Mouse (Mus musculus) inflammation-experienced regulatory T-cells (primary cell): ENCODE data around the gene M6pr. TPM values are rescaled to one million over a fixed set of nuclear protein-coding genes. Genes with fewer than 3 reads are reported as not detected.

Experiments
- polyA plus RNA-seq, 2 experiments: library from polyadenylated mRNA; unstranded; fragments of 100-300 nt; shearing (Covaris generic); gene quantifications; one replicate each; pipeline ENCODE4 v1.2.1; 2017

The M6pr gene
- polyA plus RNA-seq, result 100 to 1,000 TPM; 229 to 253 TPM

GRCm38 (mm10) chr6:122308505-122309393, at the start of gene M6pr:
Gene M6pr (plus strand): TSS chr6:122308720.

GRCm38 (mm10) chr6:122282782-122283181, 25.7 kb upstream of the M6pr start, which contains the start of gene Klrg1:
Gene Klrg1 (minus strand): TSS chr6:122282882.

GRCm38 (mm10) chr6:122340349-122341000, 32.0 kb downstream of the M6pr start, which contains the start of gene Phc1:
Gene Phc1 (minus strand): TSS chr6:122340561.

Other genes starting within 250 kb of the M6pr start
- gene Klrg1, start 25.8 kb upstream of the M6pr start, polyA plus RNA-seq, result 100 to 1,000 TPM in 1 of 2 experiments, 10 to 100 TPM in 1; 33.7 to 151 TPM
- gene Phc1, start 31.8 kb downstream of the M6pr start, polyA plus RNA-seq, result 10 to 100 TPM; 10.9 to 17.1 TPM
- gene Rimklb, start 190.0 kb downstream of the M6pr start, polyA plus RNA-seq, result under 1 TPM; 0.10 to 0.40 TPM
- gene Mfap5, start 197.1 kb downstream of the M6pr start, polyA plus RNA-seq, result under 1 TPM in 1 of 2 experiments, not detected in 1; 0.39 TPM
- gene Aicda, start 245.1 kb downstream of the M6pr start, polyA plus RNA-seq, result under 1 TPM in 1 of 2 experiments, not detected in 1; 0.40 TPM